Mouse (Mus musculus) adrenal gland (tissue): ENCODE data around the gene AF366264.
"Not testable (repeated sequence)": the region's sequence is repeated elsewhere in the genome, so short reads cannot be mapped to it uniquely, and the experiment has no call there.

Experiments used
- intact Hi-C: fragments of 180-260 bp; cut with DNase I; formaldehyde crosslinking; loops from one replicate; pipeline ENCODE4 v1.15.1; 2025
- long read RNA-seq, 2 experiments: library from polyadenylated mRNA; unstranded; transcript quantifications; one replicate each; pipeline ENCODE4 v2.0.0; 2020; ENCODE audit warnings: borderline replicate concordance in 1 of 2; ENCODE audit not compliant: insufficient replicate concordance in 1 of 2

AF366264 gene
- long read RNA-seq, experiment 1 = 0 reads
- long read RNA-seq, experiment 2 = 0 reads

DNA sequence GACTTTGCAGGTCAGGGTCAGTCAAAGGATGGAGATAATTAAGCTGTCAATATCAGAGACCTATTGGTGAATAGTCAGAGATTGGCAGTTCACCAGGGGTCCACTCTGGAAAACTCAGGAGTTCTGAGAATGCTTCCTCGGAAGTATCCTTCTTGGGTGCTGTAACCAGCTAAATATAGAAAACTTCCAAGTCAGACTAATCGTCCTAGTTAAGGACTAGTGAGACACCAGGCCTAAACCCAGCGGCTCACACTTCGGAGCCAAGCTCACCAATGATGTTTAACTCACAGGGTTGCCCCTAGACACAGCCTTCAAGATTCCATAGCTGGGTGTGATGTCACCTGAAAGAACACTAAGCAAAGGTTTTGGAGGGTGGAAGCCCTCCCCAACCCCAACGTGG is at the start of gene AF366264:
AF366264 (minus strand) TSS at position 101 of the 400 bp plus-strand sequence.
- intact Hi-C loops = not testable (repeated sequence)

GRCm38 (mm10) chr8:13843286-13843685 is 5.1 kb upstream of the AF366264 start:
- intact Hi-C loops = not testable (repeated sequence)

DNA sequence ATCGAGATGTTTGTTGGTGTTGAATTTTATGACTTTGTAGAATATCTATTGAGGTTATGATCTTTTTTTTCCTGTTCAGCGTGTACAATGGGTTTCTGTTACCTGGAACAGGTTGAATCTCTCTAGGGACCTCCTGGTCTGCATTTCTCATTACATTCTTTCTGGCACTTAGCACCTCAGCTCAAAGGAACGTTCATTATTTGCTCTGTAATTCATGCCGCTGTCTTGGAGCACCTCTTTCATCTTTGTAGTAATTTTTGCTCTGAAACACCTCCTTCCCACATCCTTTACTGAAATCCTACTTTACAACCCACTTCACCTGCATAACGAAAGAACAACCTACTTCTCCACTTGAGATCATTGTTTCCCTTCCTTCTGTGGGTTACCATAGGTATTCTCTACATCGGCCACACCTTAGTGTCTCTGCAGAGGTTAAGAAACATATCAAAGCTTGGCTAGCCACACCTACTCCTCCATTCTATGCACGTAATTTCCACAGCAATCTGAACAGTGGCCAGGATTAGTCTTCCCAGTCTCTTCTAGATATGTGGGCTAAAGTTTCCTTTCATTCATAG is 9.5 kb downstream of the AF366264 start:
- intact Hi-C loops = no loop called here

- intact Hi-C loops = no loop called here
Observed at GRCm38 (mm10) chr8:13799566-13799965, 38.6 kb downstream of the AF366264 start.

GRCm38 (mm10) chr8:13797676-13798075 is 40.5 kb downstream of the AF366264 start:
- intact Hi-C loops = no loop called here

GRCm38 (mm10) chr8:13793746-13794101 is 44.5 kb downstream of the AF366264 start:
- intact Hi-C loops = no loop called here

GRCm38 (mm10) chr8:13793097-13793745 is 45.0 kb downstream of the AF366264 start:
- intact Hi-C loops = no loop called here

GRCm38 (mm10) chr8:13789606-13790005 is 48.6 kb downstream of the AF366264 start:
- intact Hi-C loops = loop anchor here (5.0 kb wide), 2 partner anchors 83 to 98 kb away; no protein-coding TSS in a partner anchor

GRCm38 (mm10) chr8:13785764-13786299 is 52.4 kb downstream of the AF366264 start:
- intact Hi-C loops = loop anchor here (5.0 kb wide), 2 partner anchors 86 to 101 kb away; no protein-coding TSS in a partner anchor

DNA sequence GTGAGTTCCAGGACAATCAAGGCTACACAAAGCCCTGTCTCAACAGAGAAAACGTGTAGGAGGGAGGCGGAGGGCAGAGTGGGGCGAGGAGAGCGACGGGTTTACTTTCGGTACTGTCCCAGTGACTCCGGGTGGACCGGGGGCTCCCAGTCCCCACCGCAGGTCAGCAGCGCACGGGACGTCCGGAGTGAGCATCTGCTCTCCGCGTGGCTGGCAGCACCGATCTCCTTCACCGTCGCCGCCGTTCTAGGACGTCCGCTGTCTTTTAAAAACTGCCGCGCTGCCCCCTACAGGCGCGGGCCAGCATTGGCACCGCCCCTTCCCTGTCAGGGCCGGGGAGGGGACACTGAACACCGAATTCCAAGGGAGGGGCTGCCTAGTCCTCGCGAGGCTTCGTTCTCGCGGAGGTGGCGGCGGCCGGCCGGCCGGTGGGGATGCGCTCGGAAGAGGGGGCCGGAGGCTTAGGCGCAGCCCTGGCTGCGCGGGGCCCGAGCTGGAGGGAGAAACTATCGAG is 52.9 kb downstream of the AF366264 start, which contains the start of gene Upf3a:
Upf3a (plus strand) TSS at position 366 of the 514 bp plus-strand sequence.
- intact Hi-C loops = loop anchor here (5.0 kb wide), 2 partner anchors 87 to 102 kb away; no protein-coding TSS in a partner anchor
